Mouse (Mus musculus) embryo, embryonic 11 days (tissue): ENCODE data around the gene Celf1.
"Not testable (repeated sequence)": the region's sequence is repeated elsewhere in the genome, so short reads cannot be mapped to it uniquely, and the experiment has no call there.

ENCODE experiments used
- DNase-seq: peaks from one replicate; pipeline ENCODE4 v3.0.0-alpha.2; 2015

Gene Celf1

DNA sequence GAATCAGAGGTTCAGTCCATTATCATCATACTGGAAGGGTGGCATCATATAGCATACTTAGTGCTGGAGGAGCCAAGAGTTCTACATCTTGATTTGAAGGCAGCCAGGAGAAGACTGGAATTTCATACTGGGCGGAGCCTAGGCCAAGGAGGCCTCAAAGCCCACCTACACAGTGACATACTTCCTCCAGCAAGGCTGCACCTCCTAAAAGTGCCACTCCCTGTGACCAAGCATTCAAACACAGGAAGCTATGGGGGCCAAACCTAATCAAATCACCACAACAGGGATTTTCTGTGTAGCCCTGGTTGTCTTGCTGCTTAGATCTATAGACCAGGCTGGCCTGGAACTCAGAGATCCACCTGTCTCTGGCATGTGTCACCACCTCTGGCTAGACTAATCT lies 83.8 kb downstream of the Celf1 start:
- no peak for DNase-seq

DNA sequence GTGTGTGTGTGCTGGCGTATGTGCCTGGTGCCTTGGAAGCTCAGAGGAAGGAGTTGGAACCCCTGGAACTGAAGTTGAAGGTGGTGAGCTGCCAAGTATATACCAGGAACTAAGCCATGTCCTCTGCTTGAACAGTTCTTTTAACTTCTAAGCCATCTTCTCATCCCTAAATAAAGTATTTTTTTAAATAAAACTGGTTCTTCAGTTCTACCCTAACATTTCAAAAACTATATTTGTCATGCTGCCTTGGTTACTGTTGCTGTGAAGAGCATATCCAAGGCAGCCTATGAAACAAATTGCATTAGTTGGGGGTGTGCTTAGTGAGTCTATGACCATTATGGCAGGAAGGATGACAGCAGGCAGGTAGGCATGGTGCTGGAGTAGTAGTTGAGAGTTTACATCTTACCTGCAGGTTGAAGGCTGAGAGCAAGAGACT lies 84.9 kb downstream of the Celf1 start:
- DNase-seq: no peak

DNA sequence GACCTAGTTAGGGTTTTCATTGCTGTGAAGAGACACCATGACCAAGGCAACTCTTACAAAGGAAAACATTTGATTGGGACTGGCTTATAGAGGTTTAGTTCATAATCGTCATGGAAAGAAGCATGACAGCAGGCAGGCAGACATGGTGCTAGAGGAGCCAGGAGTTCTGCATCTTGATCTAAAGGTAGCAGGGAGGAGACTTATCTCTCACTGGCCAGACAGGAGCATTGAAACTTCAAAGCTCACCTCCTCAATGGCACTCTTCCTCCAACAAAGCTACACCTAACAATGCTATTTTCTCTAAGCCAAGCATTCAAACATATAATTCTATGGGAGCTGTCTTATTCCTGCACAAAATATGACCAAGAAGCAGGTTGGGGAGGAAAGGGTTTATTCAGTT lies 86.3 kb downstream of the Celf1 start:
- no peak for DNase-seq

DNA sequence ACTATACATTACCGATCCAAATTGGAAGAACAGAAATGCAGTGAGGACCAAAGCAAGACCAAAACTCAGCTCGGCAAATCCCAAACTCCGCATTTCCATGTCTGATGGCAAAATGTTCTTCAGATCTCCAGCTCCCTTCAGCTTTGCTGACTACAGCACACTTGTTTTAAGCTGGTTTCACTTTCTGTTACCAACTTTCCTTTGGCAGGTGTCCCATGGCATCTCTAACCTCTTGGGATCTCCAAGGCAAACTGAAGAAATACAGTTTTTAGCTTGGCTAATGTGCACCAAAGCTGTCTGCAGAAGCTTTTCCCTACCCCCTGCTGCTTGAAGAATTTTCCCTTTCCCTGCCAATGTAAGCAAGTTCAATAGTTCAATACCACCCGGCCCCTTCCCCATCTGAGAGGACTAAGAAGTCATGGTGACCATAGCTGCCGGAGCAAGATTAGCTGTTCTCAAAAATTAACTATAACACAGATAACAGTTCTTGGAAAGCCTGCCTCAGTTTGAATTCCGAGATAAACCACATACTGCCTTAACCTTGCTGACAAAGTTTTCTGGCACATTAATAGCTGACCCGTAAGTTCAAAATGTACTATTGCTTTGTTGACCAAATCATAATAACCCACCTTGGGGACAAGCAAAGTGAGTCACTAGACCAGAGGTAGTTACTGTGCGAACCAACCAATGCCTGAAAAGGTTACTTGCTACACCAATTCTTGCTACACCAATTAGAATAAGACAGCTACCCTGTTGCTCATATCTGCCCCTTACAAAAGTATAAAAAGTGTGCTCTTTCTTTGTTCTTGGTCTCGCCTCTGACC lies 87.4 kb downstream of the Celf1 start:
- DNase-seq: no peak

GRCm38 (mm10) chr2:91031216-91031615 lies 91.0 kb downstream of the Celf1 start:
- no peak for DNase-seq

- DNase-seq: peak; percentile 45
These were observed 92.8 kb downstream of the Celf1 start for GRCm38 (mm10) chr2:91033000-91033399.

GRCm38 (mm10) chr2:91035385-91035784 lies 95.2 kb downstream of the Celf1 start, which contains the start of gene Rapsn:
Gene Rapsn (plus strand): TSS chr2:91035620.
- no peak for DNase-seq

- DNase-seq: no peak
These were observed 101.6 kb downstream of the Celf1 start for GRCm38 (mm10) chr2:91041786-91042185.

DNA sequence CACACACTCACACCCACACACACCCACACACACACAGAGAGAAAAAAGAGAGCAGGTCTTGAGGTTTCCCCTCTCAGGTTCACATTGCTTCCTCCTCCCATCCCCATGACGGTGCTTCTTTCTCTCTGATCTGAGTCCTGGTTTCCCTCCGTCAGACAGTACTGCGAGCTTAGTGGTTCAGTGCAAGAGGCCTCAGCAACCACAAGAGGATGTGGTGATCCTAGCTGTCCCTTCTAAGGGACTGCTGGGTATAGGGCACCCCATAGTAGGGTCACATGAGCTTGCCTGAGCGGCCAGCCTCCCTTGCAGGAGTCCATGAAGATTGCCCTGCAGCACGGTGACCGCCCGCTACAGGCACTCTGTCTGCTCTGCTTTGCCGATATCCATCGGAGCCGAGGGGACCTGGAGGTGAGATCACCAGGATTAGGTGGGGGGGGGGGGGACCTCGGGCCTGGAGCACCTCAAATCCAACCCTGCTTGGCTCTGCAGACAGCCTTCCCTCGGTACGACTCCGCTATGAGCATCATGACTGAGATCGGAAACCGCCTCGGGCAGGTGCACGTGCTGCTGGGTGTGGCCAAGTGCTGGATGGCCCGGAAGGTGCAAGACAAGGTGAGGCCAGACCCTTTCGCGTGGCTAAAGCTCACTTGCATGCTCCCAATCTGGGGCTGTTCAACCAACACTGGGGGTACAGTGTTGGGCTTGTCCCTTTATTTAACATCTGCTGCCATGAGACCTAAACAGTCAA lies 102.6 kb downstream of the Celf1 start:
- no peak for DNase-seq

DNA sequence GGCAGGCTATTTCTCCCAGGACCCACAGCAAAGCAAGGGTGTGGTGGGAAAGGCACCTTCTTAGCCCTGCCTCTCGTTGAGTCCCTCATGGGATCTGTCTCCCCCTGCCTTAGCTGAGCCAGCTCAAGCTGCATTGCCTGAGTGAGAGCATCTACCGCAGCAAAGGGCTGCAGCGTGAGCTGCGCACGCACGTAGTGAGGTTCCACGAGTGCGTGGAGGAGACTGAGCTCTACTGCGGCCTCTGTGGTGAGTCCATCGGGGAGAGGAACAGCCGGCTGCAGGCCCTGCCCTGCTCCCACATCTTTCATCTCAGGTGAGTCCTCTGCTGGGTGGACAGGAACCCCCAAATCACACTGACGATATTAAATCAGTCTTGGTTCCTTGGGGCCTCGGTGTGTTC lies 104.5 kb downstream of the Celf1 start:
- DNase-seq: no peak

GRCm38 (mm10) chr2:91045805-91046204 lies 105.6 kb downstream of the Celf1 start:
- not testable (repeated sequence) for DNase-seq

DNA sequence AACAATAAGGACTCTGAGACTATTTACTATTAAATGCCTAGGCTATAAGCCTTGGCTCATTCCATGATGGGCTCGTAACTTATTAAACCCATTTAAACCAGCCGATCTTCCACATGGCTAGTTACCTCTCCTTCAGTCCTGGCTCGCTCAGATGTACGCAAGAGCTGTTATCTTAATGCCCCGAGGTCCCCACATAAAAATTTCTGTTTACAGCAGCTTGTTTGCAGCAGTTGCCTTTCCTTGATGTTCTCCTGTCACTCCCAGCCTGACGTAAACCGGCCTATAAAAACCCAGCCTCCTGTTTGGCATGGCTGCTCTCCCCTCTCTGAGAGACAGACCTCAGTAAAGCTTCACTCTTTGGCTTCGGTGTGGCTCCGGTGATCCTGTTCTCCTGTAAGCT lies 107.2 kb downstream of the Celf1 start:
- DNase-seq: no peak

GRCm38 (mm10) chr2:91051917-91052316 lies 111.7 kb downstream of the Celf1 start:
- DNase-seq: no peak

GRCm38 (mm10) chr2:91052752-91053151 lies 112.6 kb downstream of the Celf1 start:
- DNase-seq: no peak

DNA sequence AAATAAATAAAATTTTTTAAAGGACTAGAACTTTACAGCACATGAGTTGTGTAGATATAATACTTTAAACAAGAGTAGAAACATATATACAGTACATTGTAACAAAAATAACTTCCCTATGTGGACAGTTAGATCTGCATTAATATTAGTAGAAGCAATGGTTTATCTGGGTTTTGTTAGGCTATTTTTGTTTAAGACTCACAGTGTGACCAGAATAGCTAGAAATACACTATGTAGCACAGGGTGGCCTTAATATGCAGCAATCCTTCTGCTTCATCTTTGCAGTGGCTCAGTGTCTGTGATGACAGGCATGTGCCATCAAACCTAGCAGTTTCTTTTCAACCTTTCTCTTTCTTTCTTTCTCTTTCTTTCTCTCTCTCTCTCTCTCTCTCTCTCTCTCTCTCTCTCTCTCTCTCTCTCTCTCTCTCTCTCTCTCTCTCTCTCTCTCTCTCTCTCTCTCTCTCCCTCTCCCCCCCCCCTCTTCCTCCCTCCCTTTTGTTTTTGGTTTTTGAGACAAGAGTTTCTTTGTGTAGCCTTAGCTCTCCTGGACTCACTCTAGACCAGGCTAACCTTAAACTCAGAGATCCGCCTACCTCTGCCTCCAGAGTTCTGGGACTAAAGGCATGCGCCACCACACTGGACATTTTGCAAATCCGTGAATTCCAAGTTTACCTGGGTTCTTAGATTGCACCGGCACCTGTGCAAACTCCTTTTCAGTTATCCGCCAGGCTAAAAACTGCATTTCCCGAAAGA lies 113.2 kb downstream of the Celf1 start:
- no peak for DNase-seq

DNA sequence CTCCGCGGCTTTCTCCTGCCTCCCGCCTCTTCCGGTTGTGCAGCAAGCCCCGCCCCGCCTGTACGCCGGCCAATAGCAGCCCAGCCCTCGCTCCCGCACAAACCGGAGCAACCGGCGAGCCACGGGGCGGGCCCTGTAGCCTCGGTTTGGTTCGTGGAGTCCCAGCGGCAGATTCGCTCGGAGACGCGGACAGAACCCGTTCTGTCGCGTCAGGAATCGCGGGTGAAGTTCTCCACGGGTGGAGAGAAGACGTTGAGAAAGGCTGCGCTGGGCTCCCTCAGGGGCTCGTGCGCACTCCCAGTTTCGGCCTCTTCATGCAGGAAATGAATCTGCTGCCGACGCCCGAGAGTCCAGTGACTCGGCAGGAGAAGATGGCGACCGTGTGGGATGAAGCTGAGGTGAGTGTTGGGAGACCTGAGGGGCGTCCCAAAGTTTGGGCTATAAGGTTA lies 113.8 kb downstream of the Celf1 start, which contains the start of gene Psmc3:
Gene Psmc3 (plus strand): TSS at position 76 of the 449 bp plus-strand sequence.
- peak; percentile 98 for DNase-seq

DNA sequence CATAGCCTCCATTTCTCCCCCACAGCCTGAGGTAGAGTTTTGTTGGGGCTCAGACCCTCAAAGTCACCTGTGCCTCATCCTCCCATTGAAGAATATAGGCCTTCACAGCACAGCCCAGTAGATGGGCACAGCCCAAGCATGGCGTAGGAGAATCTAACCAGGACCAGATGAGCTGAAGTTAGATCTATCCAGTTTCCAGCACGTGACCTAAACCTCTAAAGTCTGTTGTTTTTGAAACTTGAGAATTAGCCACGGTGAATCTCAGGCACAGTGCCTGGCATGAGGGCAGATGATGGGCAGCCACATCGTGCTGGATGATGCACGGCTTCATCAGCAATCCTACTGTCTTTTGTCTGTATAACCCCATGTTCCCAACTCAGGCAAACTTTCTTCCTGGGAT lies 118.3 kb downstream of the Celf1 start:
- DNase-seq: no peak

DNA sequence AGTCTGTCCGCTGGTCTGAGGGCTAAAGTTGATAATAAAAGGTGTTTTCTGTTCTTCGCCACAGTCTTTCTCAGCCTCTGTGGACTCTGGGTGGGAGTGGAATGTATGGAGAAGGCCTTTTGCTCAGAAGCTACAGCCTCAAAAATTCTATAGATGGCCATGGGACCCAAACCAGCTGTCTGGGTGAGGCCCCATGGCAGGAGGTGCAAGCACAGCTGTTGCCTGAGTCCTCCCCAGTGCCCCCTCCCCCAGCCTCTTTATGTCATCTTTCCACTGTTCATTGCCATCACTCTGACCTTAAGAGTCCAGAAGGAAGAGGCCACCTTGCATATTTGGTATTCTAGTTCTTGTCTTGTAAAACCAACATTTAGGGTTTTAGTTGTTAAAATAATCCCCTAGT lies 119.2 kb downstream of the Celf1 start:
- no peak for DNase-seq

GRCm38 (mm10) chr2:91060544-91061355 lies 120.6 kb downstream of the Celf1 start:
- DNase-seq: peak; percentile 68

DNA sequence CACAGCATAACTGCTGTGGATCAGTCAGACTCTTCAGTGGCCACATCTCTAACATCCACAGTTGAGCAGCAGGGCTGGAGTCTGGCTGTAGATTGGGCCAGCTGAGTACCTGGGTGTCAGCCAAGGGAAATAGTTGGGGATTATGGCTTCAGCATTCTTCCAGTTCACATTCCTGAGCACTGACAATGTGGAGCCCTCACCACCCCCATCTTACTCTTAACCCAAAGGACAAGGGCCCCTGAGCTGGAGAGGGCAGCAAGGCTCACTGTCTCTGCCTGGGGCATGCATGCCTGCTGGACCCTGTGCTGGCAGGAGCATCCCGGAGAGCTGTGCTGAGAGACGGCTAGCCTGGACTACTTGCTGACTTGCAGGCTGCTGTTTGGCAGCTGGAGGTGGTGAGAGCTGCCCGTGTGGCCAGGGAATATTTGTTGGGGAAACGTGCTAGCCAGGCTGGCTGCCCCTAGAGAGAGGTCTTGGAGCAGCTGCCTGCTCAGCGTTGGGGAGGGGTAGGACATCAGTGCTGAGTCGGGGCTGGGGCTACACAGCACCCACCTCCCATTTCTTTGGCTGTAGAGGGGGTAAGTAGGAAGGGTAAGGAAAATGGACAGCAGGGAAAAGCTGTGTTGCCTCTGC lies 121.8 kb downstream of the Celf1 start:
- DNase-seq: no peak

GRCm38 (mm10) chr2:91062779-91063606 lies 122.8 kb downstream of the Celf1 start:
- DNase-seq: no peak
